Mouse (Mus musculus) heart, embryonic 10.5 days (tissue): ENCODE measurements around the gene Chd4. TPM values are rescaled to one million over a fixed set of nuclear protein-coding genes. Genes with fewer than 3 reads are reported as not detected.
"Not testable (repeated sequence)": the region's sequence is repeated elsewhere in the genome, so short reads cannot be mapped to it uniquely, and the experiment has no call there.

Experiments used
- DNase-seq: peaks from one replicate; pipeline ENCODE4 v3.0.0-alpha.2; 2017; ENCODE audit warnings: low spot score
- H3K27ac ChIP-seq: fragments of 300-500 bp; sonication (generic); 2 replicates; pipeline ENCODE4 v1.5.1; 2016; ENCODE audit warnings: mild to moderate bottlenecking
- H3K27me3 ChIP-seq: fragments of 300-500 bp; sonication (generic); 2 replicates; pipeline ENCODE4 v1.6.1; 2016; ENCODE audit warnings: mild to moderate bottlenecking; ENCODE audit not compliant: poor library complexity, insufficient read depth, severe bottlenecking
- H3K36me3 ChIP-seq: fragments of 300-500 bp; sonication (generic); 2 replicates; pipeline ENCODE4 v1.6.1; 2016; ENCODE audit warnings: mild to moderate bottlenecking, moderate library complexity
- H3K4me1 ChIP-seq: fragments of 300-500 bp; sonication (generic); 2 replicates; pipeline ENCODE4 v1.6.1; 2016; ENCODE audit warnings: mild to moderate bottlenecking
- H3K4me3 ChIP-seq: fragments of 300-500 bp; sonication (generic); 2 replicates; pipeline ENCODE4 v1.5.1; 2016; ENCODE audit warnings: mild to moderate bottlenecking, moderate library complexity
- H3K9me3 ChIP-seq: fragments of 300-500 bp; sonication (generic); 2 replicates; pipeline ENCODE4 v1.6.1; 2016; ENCODE audit warnings: mild to moderate bottlenecking, moderate library complexity
- WGBS: fragments of 180-500 bp; shearing (Covaris S2); methylation state at CpG from one replicate; pipeline ENCODE4 v1.1.7; 2016; 5-methylcytosine and 5-hydroxymethylcytosine counted together
- polyA plus RNA-seq: library from polyadenylated mRNA; unstranded; fragments of >200 nt; fragmentation: Nextera tagmentation; extraction: Ambion mirVana; gene quantifications from 2 replicates; pipeline ENCODE4 v1.2.1, GENCODE M21; 2016

Gene Chd4
- polyA plus RNA-seq = 75.0 and 88.6 TPM in 2 replicates

DNA sequence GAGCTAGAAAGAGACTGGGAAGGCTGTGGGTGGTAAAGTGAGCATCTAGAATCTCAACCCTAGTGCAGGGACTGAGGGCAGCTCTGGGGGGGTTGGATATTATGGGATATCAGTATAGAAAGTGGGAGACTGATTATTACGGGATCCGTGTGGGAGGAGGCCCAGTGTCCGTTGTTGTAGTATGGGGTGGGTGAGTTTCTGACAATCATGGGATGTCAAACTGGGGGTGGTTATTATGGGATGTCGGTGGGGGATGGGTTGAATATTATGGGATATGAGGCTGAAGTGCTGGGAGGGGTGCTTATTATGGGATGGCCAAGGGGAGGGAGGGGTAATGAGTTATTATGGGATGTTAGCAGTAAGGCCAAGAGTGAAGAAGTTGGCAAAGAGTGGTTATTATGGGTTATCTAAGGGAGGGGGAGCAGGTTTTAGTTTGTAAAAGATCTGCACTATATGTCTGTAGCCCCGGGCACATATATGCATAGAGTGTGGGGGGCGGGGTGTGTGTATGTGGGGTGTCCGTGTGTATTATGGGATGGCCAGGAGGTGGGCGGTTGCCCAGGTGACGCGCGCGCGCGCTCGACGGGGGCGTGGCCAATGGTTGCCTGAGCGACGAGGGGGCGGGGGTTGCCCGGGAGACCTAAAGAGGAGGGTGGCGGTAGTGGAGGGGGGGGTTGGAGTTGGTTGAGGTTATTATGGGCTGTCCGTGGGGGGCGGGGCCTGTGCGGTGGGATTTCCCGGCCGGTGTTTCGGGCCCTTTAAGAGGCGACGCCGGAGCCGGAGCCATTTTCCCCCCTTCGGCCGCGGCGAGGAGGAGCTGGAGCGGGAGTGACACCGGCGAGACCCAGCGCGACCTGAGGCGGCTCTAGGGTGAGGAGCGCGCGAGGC lies at the start of gene Chd4:
Gene Chd4, plus strand, starts transcription at position 591 of the 888 bp plus-strand sequence.
- Histone ChIP-seq H3K4me1 (peaks cover 50% of the 10 kb centered on the region), H3K4me3 (peak within 1 kb of the TSS; percentile 98), H3K27ac (peak within 1 kb of the TSS; percentile 98), H3K9me3 (no peaks in the 10 kb centered on the region), H3K36me3 (peaks cover 27% of the 10 kb centered on the region), H3K27me3 (no peaks in the 10 kb centered on the region)
- DNase-seq = peak; percentile 96
- WGBS = 2% methylated on average over 45 of the region's 45 CpGs

DNA sequence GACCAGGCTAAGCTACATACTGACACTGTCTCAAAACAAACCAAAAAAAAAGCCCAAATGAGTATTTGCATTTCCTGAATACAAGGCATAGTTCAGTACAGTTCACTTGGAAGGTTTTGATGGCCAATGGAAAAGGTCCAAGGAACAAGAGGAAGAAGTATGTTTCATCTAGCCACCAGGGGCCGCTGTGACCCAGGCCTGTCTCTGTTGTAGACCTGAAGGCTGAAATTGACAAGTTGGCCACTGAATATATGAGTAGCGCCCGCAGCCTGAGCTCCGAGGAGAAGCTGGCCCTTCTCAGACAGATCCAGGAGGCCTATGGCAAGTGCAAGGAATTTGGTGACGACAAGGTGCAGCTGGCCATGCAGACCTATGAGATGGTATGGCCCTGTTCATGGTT lies 49.1 kb upstream of the Chd4 start:
- WGBS = 38% methylated on average over 5 of the region's 5 CpGs
- Histone ChIP-seq H3K9me3 (no peaks in the 10 kb centered on the region), H3K27me3 (peaks cover 4% of the 10 kb centered on the region; the same call in 1 of the 2 replicates), H3K36me3 (peaks cover 81% of the 10 kb centered on the region), H3K27ac (no peak overlapping the region), H3K4me3 (no peak overlapping the region), H3K4me1 (peaks cover 5% of the 10 kb centered on the region; the same call in 1 of the 2 replicates)
- DNase-seq = peak; percentile 90

DNA sequence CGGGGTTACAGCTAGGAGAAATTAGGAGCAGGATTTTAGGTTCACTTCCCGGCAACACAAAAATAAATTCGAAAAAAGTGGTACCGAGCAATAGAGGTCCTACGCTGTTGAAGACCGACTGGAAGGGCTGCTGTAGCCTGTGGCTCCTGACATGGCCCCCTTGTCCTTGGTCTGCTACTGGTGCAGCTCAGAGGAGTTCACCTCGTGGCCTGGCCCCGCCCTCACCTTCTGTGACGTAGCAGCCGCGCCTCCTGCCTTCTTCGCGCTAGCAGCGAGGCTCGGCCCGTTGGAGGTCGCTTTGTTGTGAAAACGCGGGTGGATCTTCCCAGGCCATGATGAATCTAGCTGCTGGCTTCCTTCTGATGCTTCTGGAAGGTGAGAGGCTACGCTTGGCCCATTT lies 46.1 kb upstream of the Chd4 start, which contains the start of gene Acrbp:
Gene Acrbp, plus strand, starts transcription at position 12 of the 400 bp plus-strand sequence.
- Histone ChIP-seq H3K27me3 (peaks cover 4% of the 10 kb centered on the region; the same call in 1 of the 2 replicates), H3K9me3 (no peaks in the 10 kb centered on the region), H3K36me3 (peaks cover 90% of the 10 kb centered on the region), H3K4me1 (peaks cover 5% of the 10 kb centered on the region; the same call in 1 of the 2 replicates), H3K27ac (no peak within 1 kb of the TSS), H3K4me3 (no peak within 1 kb of the TSS)
- DNase-seq = no peak
- 35% methylated on average over 20 of the region's 20 CpGs for WGBS

DNA sequence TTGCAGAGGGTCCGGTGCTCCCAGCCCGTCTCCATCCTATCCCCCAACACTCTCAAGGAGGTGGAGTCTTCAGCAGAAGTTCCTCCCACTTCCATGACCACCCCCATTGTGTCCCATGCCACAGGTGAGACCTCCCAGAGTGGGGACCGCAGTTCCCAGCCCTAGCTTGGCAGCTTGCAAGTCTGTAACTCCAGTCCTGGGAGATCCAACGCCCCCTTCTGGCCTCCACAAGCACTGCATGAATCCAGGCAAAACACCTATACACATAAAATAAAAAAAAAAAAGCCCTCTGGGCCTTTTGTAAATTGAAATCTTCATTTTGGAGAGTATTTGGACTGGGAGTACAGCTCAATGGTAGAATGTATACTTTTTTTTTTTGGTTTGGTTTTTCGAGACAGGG lies 44.5 kb upstream of the Chd4 start:
- H3K27ac ChIP-seq = no peak overlapping the region
- H3K4me1 ChIP-seq = peaks cover 5% of the 10 kb centered on the region; the same call in 1 of the 2 replicates
- no peaks in the 10 kb centered on the region for H3K9me3 ChIP-seq
- peaks cover 4% of the 10 kb centered on the region; the same call in 1 of the 2 replicates for H3K27me3 ChIP-seq
- DNase-seq = no peak
- H3K36me3 ChIP-seq = peaks cover 78% of the 10 kb centered on the region
- no peak overlapping the region for H3K4me3 ChIP-seq
- 57% methylated on average over 5 of the region's 5 CpGs for WGBS

DNA sequence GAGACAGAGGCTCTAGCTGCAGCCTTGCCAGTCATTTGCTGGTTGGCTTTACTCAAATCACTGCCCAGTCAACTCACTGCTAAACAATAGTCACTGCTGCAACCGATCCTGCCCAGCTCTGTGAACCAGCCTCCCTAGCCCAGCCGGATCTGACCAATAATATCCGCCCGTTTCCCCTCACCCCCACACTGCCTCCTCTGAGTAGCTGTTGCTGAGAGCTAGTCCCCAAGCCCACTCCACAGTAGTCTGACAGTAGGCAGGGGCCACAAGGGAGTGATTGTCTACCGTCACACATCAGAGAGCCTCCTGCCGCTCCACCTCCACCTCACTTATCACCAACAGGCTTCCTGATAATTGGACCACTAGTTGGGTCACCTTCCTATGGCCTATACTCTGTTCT lies 34.3 kb upstream of the Chd4 start:
- H3K36me3 ChIP-seq = no peaks in the 10 kb centered on the region
- no peaks in the 10 kb centered on the region for H3K9me3 ChIP-seq
- H3K27ac ChIP-seq = peak overlapping the region; percentile 18; the same call in 1 of the 2 replicates
- H3K4me1 ChIP-seq = peaks cover 18% of the 10 kb centered on the region
- DNase-seq = no peak
- no peak overlapping the region for H3K4me3 ChIP-seq
- WGBS = 9% methylated on average over 6 of the region's 6 CpGs
- H3K27me3 ChIP-seq = no peaks in the 10 kb centered on the region

DNA sequence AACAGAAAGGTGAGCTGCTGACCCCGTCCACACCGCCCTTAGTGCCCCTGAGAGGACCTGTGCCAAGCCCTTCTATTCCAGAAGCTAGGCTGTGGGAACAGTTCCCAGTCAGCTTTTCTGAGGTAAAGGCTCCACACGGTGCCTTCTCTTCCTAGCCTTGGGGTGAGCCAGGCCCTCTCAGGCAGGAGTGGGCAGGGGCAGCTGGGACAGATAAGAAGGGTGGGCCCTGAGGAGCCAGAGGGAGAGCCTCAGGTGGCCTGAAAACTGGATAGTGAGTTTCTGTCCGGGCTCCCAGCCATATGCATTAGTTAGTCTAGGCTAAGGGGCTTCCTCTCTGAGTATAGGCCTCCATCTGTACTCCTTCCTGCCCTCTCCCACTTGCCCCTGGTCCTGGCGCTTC lies 33.3 kb upstream of the Chd4 start:
- no peaks in the 10 kb centered on the region for H3K9me3 ChIP-seq
- H3K27me3 ChIP-seq = no peaks in the 10 kb centered on the region
- no peak overlapping the region for H3K27ac ChIP-seq
- no peaks in the 10 kb centered on the region for H3K36me3 ChIP-seq
- no peak for DNase-seq
- 80% methylated on average over 5 of the region's 5 CpGs for WGBS
- H3K4me1 ChIP-seq = peaks cover 18% of the 10 kb centered on the region
- no peak overlapping the region for H3K4me3 ChIP-seq

DNA sequence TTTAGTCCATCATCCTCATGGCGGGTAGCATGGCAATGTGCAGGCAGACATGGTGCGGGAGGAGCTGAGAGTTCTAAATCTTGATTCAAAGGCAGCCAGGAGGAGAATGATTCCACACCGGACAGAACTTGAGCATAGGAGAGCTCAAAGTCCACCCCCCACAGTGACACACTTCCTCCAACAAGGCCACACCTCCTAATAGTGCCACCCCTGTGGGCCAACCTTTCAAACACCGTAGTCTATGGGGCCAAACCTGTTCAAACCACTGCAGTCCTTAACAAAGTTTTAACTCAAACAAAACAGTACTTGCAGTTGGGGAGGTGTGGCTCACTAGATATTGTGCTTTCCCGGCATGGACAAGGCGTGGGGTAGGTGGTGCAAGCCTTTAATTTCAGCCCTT lies 31.9 kb upstream of the Chd4 start:
- Histone ChIP-seq H3K27me3 (peaks cover 7% of the 10 kb centered on the region; the same call in 1 of the 2 replicates), H3K27ac (no peak overlapping the region)
- WGBS = 79% methylated on average over 6 of the region's 6 CpGs

DNA sequence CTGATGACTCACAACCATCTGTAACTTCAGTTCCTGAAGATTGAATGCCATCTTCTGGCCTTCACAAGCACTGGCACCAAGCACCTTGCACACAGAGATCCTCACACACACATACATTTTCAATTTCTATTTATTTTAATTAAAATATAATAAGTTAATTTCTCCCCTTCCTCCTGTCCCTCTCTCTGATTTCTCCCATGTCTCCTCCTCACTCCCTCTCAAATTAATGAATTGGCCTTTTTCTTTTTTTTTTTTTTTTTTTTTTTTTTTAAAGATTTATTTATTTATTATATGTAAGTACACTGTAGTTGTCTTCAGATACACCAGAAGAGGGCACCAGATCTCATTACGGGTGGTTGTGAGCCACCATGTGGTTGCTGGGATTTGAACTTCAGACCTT lies 30.6 kb upstream of the Chd4 start:
- not testable (repeated sequence) for H3K27ac ChIP-seq, H3K27me3 ChIP-seq, H3K9me3 ChIP-seq, H3K4me3 ChIP-seq, H3K36me3 ChIP-seq, DNase-seq
- H3K4me1 ChIP-seq = peaks cover 18% of the 10 kb centered on the region
- no CpG with 5 or more reads among the region's 1 CpGs for WGBS

More for the DNA sequence above, 31.9 kb upstream of the Chd4 start:
- Histone ChIP-seq H3K36me3 (no peaks in the 10 kb centered on the region), H3K4me1 (peaks cover 18% of the 10 kb centered on the region), H3K9me3 (no peaks in the 10 kb centered on the region), H3K4me3 (no peak overlapping the region)
- DNase-seq = no peak

DNA sequence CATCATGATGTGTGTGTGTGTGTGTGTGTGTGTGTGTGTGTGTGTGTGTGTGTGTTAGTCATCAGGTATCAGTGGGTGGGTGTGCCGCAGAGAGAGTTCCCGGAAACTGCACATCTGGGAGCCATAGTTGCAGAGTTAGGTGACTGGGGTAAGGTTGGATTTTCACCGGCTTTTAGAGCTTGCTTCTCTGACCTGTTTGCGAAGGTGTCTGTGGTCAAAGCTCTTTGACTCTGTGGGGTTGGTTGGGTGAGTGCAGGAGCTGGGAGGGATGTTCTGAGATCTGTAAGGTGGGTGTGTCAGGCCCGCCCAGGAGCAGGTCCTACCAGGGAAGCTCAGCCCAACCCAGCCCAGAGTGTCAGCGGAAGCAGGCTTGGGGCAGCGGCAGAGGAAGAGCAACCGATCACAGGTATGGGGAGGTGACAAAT lies 28.2 kb upstream of the Chd4 start, which contains the start of gene Lpar5:
Gene Lpar5, plus strand, starts transcription at position 350 of the 425 bp plus-strand sequence.
- Histone ChIP-seq H3K27me3 (peaks cover 7% of the 10 kb centered on the region; the same call in 1 of the 2 replicates), H3K9me3 (no peaks in the 10 kb centered on the region), H3K4me3 (no peak within 1 kb of the TSS), H3K27ac (no peak within 1 kb of the TSS), H3K36me3 (no peaks in the 10 kb centered on the region), H3K4me1 (peaks cover 14% of the 10 kb centered on the region)
- 48% methylated on average over 8 of the region's 8 CpGs for WGBS
- DNase-seq = no peak

DNA sequence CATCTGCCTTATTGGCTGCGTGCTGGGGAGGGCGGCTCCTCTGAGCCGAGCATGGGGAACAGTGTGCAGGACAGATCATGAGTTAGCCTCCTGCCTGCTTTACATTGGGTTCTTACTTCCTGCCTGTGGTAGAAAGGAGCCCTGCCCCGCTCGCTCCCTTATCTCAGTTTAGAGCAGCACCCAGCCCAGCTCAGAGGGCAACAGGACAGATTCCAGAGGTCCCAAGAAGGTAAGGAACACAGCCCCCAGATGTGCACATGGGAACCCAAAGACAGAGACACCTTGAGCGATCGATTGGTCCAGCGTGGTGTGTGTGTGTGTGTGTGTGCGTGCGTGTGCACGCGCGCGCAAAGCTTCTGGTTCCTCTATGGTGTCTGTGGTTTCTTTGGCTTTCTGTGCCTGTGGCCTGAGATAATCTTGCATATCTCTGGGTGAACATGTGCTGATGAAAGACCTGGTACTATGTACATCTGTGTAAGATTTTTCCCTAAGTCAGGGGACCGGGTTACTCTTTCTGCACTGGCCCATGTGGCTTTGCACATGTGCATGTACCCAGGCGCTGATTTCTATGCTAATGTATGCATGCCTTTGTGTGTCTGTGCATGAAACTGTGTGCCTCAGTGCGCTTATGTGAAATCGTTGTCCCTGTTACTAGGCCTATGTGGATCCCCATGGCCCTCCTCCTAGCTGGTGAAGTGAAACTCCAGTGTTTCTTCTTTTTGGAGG lies 24.4 kb upstream of the Chd4 start:
- Histone ChIP-seq H3K4me1 (peaks cover 12% of the 10 kb centered on the region), H3K36me3 (no peaks in the 10 kb centered on the region), H3K27me3 (peaks cover 12% of the 10 kb centered on the region), H3K4me3 (no peak overlapping the region), H3K27ac (no peak overlapping the region), H3K9me3 (no peaks in the 10 kb centered on the region)
- no peak for DNase-seq
- 75% methylated on average over 18 of the region's 18 CpGs for WGBS

DNA sequence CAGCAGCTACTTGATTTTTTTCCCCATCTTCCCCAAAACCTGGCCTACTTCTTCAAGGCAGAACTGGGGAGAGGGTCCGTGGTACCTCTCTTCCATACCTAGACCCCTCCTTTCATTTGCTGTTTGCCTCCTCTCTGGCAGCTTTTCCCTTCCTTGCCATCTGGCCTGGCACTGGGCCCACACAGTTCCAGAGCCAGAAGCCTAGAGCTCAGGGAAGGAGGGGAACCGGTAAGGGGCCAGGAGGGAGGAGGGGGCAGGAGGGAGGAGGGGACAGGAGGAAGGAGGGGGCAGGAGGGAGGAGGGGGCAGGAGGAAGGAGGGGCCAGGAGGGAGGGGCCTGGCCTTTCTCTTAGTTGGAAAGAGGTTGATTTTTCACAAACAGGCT lies 23.9 kb upstream of the Chd4 start:
- WGBS = 32% methylated on average over 2 of the region's 2 CpGs
- H3K4me1 ChIP-seq = peaks cover 12% of the 10 kb centered on the region
- DNase-seq = no peak
- H3K27me3 ChIP-seq = peaks cover 12% of the 10 kb centered on the region
- no peaks in the 10 kb centered on the region for H3K9me3 ChIP-seq
- 0 out of 2 replicates have a peak overlapping the region, but pooled peaks have one; percentile 32 for H3K27ac ChIP-seq
- no peak overlapping the region for H3K4me3 ChIP-seq
- no peaks in the 10 kb centered on the region for H3K36me3 ChIP-seq

DNA sequence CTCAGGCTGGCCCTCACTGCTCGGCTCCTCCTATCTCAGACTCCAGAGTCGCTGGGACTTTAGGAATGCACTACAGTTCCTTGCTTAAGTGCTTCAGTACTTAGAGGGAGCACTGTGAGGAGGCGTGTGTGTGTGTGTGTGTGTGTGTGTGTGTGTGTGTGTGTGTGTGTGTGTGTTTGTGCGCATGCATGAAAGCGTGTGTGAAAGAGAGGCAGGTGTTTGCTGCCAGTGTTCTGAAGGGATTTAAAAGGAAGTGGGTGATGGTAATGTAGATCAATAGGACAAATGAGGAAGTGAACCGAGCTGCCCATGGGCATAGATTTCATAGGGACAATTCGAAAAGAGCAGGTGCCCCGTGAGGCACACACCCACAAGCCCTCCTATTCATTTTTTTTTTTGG lies 22.0 kb upstream of the Chd4 start:
- no peaks in the 10 kb centered on the region for H3K9me3 ChIP-seq
- H3K4me1 ChIP-seq = peaks cover 12% of the 10 kb centered on the region
- no peak overlapping the region for H3K27ac ChIP-seq
- DNase-seq = no peak
- no peaks in the 10 kb centered on the region for H3K36me3 ChIP-seq
- WGBS = 62% methylated on average over 8 of the region's 8 CpGs
- peaks cover 4% of the 10 kb centered on the region for H3K27me3 ChIP-seq
- no peak overlapping the region for H3K4me3 ChIP-seq

DNA sequence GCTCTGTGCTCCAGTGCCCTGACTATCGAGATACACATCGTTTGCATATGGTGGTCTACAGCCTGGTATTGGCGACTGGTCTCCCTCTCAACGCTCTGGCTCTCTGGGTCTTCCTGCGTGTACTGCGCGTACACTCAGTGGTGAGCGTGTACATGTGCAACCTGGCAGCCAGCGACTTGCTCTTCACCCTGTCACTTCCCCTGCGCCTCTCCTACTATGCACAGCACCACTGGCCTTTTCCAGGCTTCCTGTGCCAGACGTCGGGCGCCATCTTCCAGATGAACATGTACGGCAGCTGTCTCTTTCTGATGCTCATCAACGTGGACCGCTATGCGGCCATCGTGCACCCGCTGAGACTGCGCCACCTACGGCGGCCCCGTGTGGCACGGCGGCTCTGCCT lies 14.4 kb upstream of the Chd4 start:
- H3K27me3 ChIP-seq = peaks cover 27% of the 10 kb centered on the region; the same call in 1 of the 2 replicates
- no peaks in the 10 kb centered on the region for H3K9me3 ChIP-seq
- no peaks in the 10 kb centered on the region for H3K36me3 ChIP-seq
- 24% methylated on average over 25 of the region's 25 CpGs for WGBS
- no peak for DNase-seq
- peaks cover 16% of the 10 kb centered on the region for H3K4me1 ChIP-seq
- H3K4me3 ChIP-seq = peak overlapping the region; percentile 64
- peak overlapping the region; percentile 87 for H3K27ac ChIP-seq
